Mouse (Mus musculus) kidney, postnatal 4 days (tissue): Measurements from ENCODE around the gene Tead1.

Source experiments
- DNase-seq, 2 experiments: peaks; one replicate each; pipeline ENCODE4 v3.0.0; 2021; ENCODE audit warnings: mixed read lengths in 2 of 2

The Tead1 gene

DNA sequence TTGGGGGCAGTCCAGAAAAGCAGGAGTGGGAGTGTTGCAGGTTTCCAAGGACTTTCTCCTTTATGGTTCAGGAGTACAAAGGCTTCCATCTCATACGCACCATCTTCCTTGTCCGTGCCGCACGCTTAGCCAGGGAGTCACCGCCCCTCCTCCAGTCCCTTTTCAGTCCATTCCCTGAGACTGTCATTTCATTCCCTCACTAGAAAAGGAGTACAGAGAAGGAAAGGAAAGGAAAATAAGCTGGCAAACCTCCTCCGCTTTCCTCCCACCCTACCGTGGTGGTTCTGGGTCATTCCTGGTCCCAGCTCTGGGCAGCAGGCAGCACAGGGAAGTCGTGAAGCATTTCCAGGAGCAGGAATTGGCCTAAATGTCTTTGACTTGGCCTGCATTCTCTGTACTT lies 52.5 kb downstream of the Tead1 start:
- peak in 1 of 2 experiments; percentile 53 for DNase-seq

DNA sequence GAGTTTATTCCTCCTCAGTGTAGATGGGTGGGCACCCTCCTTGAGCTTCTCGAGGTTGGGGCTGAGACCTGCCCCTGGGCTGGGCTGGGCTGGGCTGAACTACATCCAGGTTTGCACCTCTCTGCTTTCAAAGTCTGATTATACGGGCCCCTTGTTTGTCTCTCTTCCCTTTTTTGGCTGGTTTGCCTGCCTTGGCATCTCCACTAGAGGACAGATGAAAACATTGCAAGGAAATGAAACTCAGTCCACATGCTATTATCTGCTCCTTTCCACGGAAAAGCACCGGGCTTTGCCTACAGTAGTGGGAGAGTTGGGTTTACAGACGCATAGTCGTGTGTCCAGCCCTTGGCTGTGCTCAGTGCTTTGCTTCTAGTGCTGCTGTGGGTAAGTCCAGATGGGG lies 60.1 kb downstream of the Tead1 start:
- no peak for DNase-seq

DNA sequence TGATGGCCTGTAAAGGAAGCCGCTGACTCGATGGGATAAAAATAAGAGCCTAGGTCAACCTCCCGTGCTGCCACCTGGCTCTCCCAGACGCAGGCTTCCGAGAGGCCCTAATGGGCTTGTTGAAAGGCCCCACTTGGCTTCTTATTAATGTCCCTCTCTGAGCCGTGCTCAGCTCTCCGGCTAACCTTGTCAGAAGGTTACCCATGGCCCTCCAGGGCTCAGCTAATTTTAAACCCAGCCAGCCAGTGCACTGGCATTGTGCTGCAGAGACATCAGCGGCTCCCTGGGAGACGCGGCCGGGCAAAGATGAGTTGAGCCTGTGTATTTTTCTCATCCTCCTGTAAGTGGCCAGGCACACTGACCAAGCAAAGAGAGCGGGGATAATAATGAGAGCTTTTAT lies 62.7 kb downstream of the Tead1 start:
- peak; percentile 57 to 71 for DNase-seq

DNA sequence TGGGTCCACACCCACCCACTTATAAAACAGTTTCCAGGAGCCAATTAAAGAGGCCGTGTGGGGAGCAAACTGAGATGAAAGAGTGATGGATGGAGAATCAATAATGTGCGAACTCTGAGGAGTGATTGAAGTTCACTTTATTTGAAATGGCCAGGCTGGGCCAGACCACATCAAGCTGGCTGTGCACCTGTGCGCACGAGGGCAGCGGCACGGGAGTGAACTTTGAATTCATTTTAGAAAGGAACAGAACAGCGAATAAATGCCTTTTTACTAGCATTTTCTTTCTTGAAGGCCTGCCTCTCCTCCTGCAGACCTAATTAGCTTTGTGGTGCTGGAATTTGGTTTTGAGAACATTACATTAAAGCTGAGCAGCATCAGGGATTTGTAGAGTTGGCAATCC lies 63.9 kb downstream of the Tead1 start:
- DNase-seq, result peak in 1 of 2 experiments; percentile 57

DNA sequence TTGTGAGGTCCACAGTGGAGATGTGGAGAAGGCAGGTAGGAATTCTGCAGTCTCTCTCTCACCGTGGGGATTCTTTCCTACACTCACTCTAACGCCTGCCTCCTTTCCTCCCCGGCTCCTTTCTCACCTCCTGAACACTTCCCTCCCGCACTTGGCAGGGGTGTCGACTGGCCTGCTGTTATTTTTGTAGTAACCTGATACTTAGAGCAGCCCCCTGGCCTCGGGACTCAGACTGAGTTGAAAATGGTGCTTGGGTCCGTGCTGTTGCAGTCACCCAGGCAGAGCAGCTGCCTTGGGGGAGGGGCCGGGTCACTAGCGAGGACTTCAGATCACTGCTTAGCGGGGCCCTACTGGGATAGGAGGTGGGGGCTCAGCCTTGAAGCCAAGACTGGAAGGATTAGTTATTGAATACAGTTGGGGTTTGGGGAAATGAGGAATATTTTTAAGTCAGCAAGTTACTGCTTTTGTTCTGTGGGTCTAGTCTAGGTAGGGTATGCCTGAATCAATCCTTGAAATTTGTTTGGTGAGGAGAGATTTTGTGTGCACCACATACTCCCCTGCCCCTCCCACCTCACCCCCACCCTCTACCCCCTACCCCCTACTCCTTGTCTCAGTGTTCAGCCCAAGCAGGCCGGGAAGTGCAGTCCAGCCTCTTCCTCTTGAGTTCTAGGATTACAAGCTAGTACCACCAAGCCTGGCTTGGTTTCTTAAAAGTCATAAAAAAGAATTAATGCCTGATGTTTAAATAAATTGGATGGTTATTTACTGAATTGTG lies 64.7 kb downstream of the Tead1 start:
- peak; percentile 85 to 92 for DNase-seq

DNA sequence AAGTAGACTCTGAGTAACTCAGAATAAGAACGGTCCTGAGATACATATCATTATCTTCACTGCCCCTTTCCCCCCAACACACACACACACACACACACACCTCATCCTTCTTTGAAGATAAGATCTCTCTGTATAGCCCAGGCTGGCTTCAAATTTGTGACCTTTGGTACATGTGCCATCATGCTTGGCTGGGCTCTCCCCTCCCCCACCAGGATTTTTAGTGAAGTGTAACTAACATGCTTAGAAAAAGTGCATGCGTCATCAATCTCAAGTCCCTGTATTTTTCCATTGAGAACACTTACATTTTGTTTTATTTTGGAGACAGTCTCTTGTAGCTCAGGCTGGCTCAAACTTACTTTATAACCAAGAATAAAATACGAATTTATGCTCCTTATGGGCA lies 68.1 kb downstream of the Tead1 start:
- peak; percentile 61 to 78 for DNase-seq

DNA sequence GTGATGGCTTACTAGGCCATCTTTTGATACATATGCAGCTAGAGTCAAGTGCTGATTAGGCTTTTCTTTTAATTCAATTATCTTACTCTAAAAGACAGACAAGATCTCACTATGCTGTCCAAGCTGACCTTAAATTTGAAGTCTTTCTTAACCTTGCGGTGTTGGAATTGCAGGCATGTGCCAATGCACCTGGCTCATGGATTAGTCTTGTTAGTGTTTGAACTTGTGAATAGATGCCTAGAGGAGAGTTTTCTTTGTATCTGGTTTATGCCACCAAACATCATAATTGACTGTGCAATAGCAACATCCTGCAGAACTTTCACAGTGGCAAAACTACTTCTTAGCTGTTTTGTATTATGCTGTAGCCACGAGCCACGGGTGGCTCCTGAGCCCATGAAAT lies 68.7 kb downstream of the Tead1 start:
- DNase-seq, result no peak

DNA sequence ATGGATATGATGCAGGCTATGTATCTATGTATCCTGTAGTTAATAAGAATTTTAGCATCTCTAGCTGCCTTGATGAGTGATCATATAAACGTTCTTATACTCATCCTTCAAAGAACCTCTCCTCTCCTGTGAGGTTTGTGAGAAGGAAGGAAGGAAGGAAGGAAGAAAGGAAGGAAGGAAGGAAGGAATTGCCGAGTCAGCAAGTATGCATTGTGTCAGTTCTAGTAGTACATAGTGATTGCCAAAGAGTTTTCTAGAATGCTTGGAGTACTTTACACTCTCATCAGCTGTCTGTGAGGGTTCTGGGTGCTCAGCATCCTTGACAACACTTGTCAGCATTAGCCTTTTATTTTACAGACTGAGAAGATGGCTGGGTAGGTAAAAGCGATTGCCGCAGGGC lies 69.2 kb downstream of the Tead1 start:
- no peak for DNase-seq

DNA sequence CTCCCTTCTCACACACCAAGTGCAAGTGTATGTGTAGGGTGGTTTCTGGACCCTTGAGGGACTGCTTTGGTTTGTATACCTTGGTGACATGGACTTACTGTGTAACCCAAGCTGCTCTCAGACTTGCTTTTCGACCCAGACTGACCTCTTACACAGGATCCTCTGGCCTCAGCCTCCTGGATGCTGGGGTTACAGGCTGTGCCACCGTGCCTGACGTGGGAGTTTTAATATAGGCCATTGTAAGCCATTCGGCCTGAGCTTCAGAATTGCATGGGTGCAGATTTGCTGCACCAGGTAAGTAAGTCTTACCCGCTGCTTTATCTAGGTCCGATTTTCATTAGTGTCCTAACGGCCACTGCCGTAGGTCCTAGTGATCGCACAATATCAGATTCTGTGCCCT lies 71.0 kb downstream of the Tead1 start:
- DNase-seq, result no peak

DNA sequence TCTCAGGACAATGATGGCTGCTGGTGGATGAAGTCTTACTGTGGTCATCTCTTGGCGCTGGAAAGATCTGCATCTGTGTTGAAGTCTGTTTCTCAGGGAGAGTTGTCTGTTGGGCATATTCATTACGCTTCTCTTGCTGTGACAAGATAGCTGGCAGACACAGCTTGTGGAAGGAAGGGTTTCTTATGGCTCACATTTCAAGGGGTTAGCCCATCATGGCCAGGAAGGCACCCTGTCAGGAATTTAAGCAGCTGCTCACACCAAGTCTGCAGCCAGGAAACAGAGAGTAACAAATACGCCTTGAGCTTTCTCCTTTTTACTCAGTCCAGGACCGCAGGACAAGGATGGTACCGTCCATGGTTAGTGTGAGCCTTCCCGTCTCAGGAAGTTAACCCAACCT lies 73.2 kb downstream of the Tead1 start:
- no peak for DNase-seq

DNA sequence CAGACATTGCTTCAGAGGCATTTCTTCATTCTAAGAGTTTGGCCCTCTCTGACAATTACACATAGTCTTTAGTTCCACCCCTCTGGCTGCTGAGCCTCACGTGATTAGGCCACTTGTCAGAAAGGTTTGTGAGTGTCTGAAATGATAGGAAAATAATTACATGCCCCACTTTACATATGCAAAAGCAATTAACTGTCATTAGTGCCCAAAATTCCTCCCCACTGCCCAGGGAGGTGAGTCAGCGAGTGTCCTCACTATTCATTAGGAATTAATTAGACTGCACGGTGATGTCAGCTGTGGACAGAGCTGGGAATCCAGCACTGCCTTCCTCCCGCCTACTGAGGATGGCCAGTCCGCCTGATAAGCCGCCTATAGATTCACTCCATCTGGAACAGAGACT lies 74.2 kb downstream of the Tead1 start:
- DNase-seq, result no peak

DNA sequence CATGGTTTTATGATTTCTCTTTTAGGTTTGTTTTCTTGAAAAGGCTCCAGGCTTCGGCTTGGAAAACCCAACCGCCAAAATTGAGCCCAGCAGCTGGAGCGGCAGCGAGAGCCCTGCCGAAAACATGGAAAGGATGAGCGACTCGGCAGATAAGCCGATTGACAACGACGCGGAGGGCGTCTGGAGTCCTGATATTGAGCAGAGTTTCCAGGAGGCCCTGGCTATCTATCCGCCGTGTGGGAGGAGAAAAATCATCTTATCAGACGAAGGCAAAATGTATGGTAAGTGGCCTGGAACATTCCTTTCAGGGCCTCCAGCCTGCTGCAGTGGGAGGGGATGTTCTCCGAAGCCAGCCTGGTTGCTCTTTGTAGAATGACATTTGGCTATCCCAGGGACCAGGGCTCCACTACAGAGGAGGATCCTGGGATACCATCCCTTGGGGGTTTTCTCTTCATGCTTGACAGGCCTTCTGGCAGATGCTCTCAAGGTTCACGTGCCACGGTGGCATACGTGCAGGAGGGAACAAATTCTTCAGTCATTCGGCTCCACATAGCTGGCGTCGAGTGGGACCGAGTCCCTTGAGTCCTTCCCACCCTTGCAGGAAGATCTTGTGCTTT lies 80.3 kb downstream of the Tead1 start:
- DNase-seq, result no peak

DNA sequence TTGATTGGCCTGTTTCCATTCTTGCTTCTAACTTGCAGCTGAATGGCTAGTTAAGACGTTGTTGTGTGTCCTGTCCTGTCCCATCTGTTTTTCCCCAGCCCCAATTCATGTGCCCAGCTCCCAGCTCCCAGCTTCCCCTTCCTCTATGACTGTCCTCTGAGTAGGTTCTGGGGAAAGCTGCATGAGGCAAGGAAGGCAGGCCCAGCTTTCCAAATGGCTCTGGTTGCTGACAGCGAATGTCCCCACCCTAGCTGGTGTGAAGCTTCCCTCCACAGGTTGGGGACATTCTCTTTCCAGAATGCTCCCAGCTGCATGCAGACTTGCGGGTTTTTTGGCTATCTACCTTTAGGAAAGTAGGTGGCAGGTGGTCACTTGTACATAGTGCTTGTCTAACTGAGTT lies 81.2 kb downstream of the Tead1 start:
- no peak for DNase-seq

DNA sequence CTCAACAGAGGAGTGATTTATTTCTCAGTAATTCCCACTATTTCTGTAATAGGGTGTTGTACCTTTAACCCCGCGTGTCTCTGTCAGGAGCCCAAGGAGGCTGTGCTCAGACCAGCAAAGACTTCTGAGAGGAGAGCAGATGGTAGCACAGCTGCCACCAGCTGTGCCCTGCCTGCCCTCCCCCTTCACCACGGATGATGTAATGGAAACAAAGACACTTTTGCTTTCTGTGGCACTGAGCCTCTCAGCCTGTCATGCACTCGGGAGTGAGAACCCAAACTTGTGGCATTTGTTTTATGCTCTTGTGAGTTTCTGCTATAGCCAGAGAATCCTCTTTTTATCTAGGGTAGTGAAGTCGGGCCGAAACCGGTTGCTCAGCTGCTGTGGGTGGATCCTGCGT lies 81.7 kb downstream of the Tead1 start:
- DNase-seq, result peak; percentile 54 to 71

DNA sequence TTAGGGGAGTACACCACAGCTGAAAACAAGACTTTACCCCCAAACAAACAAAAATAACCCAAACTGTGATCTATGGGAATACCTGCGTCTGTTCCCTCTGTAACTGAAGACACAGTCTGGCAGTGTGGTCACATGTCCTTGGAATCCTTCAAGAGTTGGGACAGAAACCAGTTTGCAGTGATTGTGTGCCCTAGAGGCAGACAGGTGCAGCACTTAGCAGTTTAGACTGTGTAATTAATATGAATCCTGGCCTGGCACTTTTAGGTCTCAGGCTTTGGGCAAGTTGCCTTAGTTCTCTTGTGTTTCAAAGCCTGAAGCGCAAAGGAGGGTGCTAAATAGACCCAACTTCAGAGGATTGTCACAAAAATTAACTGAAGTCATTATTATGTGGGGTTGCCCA lies 83.8 kb downstream of the Tead1 start:
- DNase-seq, result no peak

DNA sequence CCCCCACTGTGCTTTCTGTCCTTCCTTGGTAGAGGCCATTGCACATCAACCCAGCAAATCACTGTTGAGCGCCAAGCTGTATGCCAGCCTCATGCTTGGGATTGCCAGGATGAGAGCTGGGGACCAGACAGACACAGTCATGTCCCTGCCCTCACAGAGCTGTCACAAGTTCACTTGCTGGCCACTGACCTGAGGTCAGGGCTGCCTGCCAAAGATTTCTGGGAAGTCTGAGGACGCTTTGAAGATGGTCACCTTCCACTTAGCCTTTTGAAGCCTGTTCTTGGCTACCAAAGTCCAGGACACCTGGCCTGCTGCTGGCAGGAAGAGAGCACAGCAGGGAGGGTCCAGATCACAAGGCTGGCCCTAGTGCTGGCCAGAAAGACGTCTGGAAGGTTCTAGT lies 84.4 kb downstream of the Tead1 start:
- DNase-seq, result peak; percentile 59 to 76

DNA sequence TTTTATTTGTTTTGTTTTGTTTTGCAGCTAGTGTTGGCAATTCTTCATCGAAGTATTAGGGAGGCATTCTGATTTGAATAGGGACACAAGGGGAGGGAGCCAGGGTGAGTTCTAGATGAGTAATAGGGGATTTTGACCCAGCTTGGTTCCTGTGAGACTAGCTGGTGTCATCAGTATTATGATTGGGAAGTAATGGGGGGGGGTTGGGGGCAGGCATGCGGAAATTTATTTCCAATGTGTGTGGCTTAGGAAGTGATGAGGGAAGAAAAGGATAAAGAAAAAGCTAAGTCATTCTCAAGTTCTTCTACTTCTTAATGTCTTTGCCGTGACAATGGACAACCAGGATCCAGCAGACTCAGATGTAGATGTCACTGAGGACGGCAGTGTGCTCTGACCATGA lies 85.8 kb downstream of the Tead1 start:
- DNase-seq, result no peak

DNA sequence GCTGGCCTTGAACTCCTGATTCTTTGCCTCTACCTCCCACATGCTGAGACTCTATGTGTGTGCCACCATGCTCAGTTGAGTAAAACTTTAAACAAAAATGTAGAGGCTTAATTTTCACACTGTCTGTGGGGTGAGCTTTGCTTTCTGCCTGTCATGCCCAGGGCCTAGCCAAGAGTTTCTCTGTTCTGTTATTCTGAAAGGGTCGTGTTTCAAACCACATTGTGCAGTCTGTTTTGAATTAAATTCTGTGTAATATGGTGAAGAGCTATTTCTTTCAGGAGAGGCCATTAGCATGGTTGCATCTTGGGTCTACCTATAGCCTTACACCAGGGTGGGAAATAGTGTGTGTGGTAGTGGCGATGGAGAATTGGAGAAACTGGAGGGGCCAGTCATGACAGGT lies 90.7 kb downstream of the Tead1 start:
- DNase-seq, result no peak

DNA sequence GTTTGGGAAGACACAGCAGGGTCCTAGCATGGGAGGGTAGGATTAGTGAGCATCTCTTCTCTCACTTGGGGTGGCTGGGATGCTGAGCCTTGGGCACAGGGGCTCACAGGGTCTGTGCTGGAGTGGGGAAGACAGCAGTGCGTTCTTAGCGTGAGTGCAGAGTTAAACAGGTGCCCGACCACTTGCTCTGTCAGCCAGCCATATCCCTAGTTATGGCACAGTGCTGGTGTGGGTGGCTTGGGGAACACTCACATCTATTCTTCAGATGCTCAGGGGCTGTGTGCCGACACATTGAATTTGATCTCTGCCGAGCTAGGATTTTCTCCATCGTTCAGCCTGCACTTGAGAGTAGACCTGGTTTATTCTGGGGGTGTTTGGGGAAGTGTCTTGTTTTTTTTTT lies 92.3 kb downstream of the Tead1 start:
- no peak for DNase-seq

DNA sequence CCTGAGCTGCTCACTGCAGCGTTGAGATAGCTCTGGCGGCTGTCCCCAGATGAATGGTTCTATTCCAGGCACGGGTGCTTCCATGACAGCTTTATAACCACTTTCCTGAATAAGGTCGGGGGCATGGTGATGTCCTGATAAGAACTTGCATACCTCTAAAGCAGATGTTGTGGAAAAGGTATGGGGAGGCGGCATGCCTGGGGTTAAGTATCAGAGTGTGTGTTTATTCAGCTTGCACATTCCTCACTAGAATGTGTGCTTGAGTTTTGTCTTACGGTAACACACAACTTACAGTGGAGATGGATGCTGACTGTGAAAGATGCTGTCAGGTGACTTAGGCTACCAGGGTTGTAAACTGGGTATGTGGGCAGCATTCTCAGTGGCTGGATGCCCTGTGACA lies 93.7 kb downstream of the Tead1 start:
- DNase-seq, result no peak

DNA sequence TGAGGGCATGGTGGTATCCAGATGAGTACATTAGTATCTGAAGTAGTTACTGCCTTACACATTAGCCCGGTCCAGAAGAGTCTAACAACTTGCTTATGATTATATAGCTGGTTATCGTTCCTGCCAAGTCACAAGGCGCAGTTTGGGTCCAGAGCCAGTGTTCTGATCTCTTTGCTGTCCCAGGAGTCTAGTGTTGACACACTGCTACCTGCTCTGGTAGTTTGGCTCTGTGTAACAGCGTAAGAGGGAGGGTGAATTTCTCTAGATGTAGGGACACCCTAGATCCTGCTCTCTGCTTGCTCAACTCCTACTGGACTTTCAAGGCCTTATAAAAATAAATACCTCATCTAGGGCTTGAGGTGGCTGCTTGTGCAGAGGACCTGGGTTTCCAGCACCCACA lies 94.5 kb downstream of the Tead1 start:
- no peak for DNase-seq

DNA sequence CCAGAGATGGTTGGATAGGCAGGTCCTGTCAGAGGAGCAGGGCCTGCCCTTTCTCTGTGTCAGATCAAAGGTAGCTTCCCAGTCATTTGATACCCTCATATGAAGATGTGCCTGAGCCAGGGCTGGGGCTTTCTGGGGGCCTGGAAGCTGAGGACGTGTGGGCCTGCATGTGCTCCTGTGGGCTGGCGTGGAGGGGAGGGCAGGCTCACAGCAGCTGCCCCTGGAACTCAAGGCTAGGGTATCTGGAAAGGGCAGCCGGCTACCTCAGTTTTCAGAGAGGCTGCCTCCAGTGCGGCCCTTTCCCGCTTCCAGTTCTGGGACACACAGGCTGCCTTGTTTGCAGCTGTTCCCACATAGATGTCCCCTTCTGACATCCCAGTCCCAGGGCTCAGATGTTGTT lies 96.7 kb downstream of the Tead1 start:
- no peak for DNase-seq

DNA sequence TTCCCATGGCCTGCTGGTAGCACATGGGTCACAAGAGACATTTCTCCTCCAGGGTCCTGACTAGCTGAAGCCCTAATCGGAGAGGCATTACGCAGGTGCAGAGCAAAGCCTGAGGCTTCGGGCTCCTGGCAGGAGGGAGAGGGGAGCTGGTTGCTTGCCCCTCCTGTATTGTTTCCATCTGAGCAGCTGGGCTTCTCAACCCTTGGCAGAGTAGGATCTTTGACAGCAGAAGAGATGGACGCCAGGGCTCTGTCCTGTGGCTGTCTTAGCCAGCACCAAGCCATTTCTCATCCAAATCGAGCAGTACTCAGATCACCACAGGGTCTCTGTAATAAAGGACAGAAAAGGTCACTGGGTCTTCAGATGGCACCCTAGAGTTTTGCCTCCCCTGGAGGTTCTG lies 97.6 kb downstream of the Tead1 start:
- DNase-seq, result no peak

DNA sequence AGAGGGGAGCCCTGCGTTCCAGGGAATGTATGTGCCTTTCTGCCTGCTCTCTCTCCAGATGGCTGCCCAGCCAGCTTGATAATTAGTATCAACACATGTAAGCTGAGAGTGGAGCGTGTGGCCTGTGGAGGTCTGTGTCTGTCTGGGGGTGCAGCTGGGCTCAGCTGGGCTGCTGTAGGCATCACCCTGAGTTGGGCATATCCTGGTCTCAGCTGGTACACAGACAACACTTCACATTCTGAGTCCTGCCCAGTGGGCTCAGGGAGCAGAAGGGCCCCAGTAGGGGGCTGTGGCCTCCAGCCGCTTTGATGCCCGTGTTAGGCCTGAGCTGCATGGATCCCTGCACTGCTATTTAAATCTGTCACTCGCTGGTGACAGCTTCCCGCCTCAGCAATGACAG lies 100.5 kb downstream of the Tead1 start:
- no peak for DNase-seq

DNA sequence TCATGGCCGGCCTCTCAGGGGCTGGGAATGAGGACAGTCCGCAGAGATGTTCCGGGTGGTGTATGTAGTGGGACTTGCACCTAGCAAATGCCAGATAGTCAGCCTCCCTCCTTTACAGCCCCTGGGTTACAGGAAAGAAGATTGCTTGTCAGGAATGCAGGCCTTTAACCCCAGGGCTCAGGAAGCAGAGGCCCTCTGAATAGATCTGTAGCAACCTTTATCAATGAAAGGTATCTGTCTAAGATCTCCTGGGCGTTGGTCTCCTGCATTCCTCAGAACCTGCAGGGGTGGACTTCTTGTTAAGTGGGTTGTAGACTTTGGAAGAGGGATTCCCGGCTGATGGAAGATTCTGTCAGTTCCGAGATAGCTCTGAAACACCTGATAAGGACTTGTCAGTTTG lies 101.8 kb downstream of the Tead1 start:
- no peak for DNase-seq
